Mouse (Mus musculus): ENCODE results near the gene Hexim1. TPM values are rescaled to one million over a fixed set of nuclear protein-coding genes. Genes with fewer than 3 reads are reported as not detected.

The Hexim1 gene
- polyA plus RNA-seq (2016; fragmentation: Nextera tagmentation; extraction: Ambion mirVana): 2.8 and 3.0 TPM in 2 replicates

DNA sequence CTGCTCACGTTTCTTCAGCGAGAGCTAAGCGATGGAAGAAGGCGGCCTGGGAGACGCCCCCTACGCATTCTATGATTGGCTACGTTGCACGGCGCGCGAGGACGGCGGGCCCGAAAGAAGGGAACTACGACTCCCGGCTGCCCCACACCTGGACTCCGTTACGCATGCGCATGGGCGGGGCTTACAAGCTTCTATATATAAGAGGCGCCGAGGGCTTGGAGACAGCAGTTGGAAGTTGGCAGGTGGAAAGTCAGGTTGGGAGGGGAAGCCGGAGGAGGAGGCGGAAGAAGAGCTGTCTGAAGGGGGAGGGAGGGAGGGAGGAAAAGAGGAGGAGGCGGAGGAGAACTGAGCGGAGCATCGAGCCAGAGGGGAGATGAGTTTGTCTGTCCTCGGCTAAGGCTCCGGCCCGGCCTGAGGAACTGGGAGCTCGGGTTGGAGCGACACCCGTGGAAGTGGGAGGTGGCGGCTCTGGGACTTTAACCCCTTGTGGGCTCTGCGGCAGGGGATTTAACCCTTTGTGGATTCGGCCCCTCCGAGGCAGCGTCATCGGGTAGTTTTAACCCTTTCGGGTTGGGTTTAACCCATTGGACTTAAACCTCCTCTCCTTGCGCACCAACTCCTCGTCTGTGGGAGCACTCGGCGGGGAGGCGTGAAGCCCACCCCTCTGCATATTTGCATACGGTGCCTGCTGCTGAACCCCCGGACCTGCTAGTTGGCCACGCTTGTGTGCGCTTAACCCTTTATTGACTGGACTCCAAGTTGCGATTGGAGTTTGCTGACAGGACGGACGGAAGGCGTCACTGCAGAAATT, at the start of gene Hexim1:
Gene Hexim1 (plus strand): TSS at position 224 of the 811 bp plus-strand sequence.
- Histone ChIP-seq H3K9ac (peak within 1 kb of the TSS; percentile 95), H3K27ac (ENCODE audit: poor library complexity, severe bottlenecking) (peak within 1 kb of the TSS; percentile 91), H3K4me3 (peak within 1 kb of the TSS; percentile 65), H3K4me2 (peak within 1 kb of the TSS; percentile 90), H3K9me3 (replicated peaks) (no peaks in the 10 kb centered on the region), H3K4me1 (replicated peaks) (peaks cover 24% of the 10 kb centered on the region), H3K27me3 (replicated peaks) (no peaks in the 10 kb centered on the region), H3K36me3 (no peaks in the 10 kb centered on the region)
- peak; percentile 95 for ATAC-seq (ENCODE audit: insufficient number of reproducible peaks, low FRiP score)
- WGBS: under 1% methylated on average over 53 of the region's 53 CpGs

DNA sequence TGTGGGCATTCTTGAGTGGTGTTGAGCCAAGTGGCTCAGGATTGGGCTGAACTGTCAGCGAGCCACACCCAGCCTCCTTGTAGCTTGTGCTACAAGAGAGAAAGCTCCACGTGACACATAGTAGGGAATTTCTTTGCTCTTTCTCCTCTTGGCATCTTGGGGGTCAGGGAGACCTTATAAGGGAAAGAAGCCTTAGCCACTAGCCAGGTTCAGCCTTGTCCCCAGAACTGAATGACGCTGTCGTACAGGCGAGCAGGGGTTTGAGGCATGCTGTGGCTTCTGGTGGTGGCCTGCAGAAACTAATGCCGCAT, 49.0 kb upstream of the Hexim1 start:
- H3K9ac ChIP-seq: no peak overlapping the region
- H3K4me1 ChIP-seq (replicated peaks): peaks cover 19% of the 10 kb centered on the region
- H3K4me3 ChIP-seq: no peak overlapping the region
- WGBS: 83% methylated on average over 6 of the region's 6 CpGs
- ATAC-seq (ENCODE audit: insufficient number of reproducible peaks, low FRiP score): no peak
- no peaks in the 10 kb centered on the region for H3K27me3 ChIP-seq (replicated peaks)
- no peak overlapping the region for H3K4me2 ChIP-seq
- peaks cover 90% of the 10 kb centered on the region for H3K36me3 ChIP-seq
- peak overlapping the region; percentile 35; the same call in 1 of the 2 replicates for H3K27ac ChIP-seq (ENCODE audit: poor library complexity, severe bottlenecking)
- H3K9me3 ChIP-seq (replicated peaks): no peaks in the 10 kb centered on the region

DNA sequence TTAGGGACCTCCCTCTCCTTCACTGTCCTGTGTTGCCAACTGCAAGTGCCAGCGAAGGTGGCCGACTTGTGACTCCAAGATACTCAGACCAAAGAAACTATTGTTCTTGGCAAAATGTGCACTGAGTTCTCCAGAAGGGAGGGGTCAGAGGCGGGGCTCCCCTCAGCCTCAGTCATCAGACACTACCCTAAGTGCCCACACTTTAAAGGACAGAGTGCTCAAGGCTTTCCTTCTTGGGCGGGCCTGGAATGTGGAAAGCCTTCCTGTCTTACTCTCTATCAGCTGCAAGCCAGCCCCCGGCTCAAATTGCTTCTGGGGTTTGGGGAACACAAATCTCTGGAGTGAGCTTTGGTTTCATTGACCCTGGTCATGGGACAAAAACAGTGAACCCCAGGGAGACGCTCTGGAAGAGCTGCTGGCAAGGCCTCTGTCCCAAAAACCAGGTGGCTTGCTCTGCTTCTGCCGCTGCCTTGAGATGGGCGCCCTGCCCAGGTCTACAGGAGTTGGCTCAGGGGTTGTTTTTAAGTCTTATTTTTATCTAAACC, 48.5 kb upstream of the Hexim1 start:
- 46% methylated on average over 8 of the region's 8 CpGs for WGBS
- peak; percentile 76 for ATAC-seq (ENCODE audit: insufficient number of reproducible peaks, low FRiP score)
- H3K9me3 ChIP-seq (replicated peaks): no peaks in the 10 kb centered on the region
- no peaks in the 10 kb centered on the region for H3K27me3 ChIP-seq (replicated peaks)
- no peak overlapping the region for H3K4me3 ChIP-seq
- peaks cover 19% of the 10 kb centered on the region for H3K4me1 ChIP-seq (replicated peaks)
- peak overlapping the region; percentile 35 for H3K27ac ChIP-seq (ENCODE audit: poor library complexity, severe bottlenecking)
- H3K9ac ChIP-seq: no peak overlapping the region
- H3K36me3 ChIP-seq: peaks cover 90% of the 10 kb centered on the region
- no peak overlapping the region for H3K4me2 ChIP-seq

DNA sequence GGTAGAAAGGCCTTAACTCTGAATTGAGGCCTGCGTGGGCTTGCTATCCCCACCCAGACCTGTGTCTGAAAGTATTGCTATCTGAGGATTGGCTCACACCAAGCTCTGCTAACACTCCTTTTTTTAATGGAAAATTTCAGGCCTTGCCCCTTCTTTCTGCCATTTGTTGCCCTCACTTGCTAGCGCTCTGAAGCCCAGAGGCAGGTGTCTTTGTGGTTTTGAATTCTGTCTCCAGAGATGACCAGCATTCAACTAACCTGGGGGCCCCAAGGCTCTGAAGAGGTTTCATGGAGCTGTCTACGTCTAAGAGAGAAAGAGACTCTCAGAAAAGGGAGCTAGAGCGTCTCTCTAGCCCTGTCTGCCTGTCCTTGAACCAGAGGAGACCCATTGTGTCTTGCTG, 47.8 kb upstream of the Hexim1 start:
- no peak overlapping the region for H3K4me3 ChIP-seq
- no peak overlapping the region for H3K9ac ChIP-seq

DNA sequence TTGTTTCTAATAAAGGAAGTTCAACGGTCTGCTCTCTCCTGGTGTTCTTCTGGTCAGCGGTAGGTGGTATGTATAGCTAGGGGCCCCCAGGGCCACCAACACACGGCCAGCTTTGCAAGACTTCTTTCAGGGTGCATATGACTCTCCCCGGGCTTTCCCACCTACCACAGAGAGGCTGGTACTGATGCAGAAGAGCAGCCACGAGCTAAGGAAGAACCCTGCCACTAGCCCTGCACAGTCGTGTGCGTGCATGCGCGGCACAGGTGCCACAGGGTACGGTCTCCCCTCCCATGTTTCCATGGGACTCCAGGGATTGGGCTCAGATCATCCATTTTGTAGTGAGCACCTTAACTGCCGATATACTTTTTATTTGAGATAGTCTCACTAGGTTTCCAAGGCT, 47.1 kb upstream of the Hexim1 start:
- Histone ChIP-seq H3K36me3 (peaks cover 83% of the 10 kb centered on the region), H3K4me3 (no peak overlapping the region)
- 93% methylated on average over 11 of the region's 11 CpGs for WGBS

More for the DNA sequence above, 47.8 kb upstream of the Hexim1 start:
- Histone ChIP-seq H3K27ac (ENCODE audit: poor library complexity, severe bottlenecking) (peak overlapping the region; percentile 35; the same call in 1 of the 2 replicates), H3K4me2 (no peak overlapping the region), H3K9me3 (replicated peaks) (no peaks in the 10 kb centered on the region), H3K4me1 (replicated peaks) (peaks cover 19% of the 10 kb centered on the region), H3K27me3 (replicated peaks) (no peaks in the 10 kb centered on the region), H3K36me3 (peaks cover 89% of the 10 kb centered on the region)
- 84% methylated on average over 4 of the region's 4 CpGs for WGBS
- no peak for ATAC-seq (ENCODE audit: insufficient number of reproducible peaks, low FRiP score)

DNA sequence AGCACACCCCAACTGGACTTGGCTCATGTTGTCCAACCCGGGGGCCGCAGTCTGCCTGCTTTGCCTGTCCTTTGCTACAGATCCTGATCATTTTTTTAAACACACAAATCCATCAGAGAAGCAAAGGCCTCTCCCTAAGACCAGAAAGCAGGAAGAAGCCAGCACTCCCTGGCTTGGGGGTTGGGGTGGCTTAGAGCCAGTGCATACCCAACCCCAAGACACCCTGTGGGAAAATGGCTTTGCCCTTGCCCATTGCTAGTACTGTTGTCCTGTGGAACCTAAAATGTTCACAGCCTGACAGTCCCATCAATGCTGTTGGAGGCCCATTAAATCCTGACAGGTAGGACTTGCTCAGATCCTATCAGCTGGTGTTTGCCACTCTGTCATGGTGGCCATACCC, 46.3 kb upstream of the Hexim1 start:
- Histone ChIP-seq H3K27ac (ENCODE audit: poor library complexity, severe bottlenecking) (no peak overlapping the region), H3K27me3 (replicated peaks) (no peaks in the 10 kb centered on the region), H3K36me3 (peaks cover 74% of the 10 kb centered on the region), H3K9me3 (replicated peaks) (no peaks in the 10 kb centered on the region), H3K4me3 (no peak overlapping the region), H3K4me1 (replicated peaks) (peaks cover 31% of the 10 kb centered on the region), H3K4me2 (no peak overlapping the region), H3K9ac (no peak overlapping the region)
- WGBS: 92% methylated on average over 2 of the region's 2 CpGs
- no peak for ATAC-seq (ENCODE audit: insufficient number of reproducible peaks, low FRiP score)

More for the DNA sequence above, 47.1 kb upstream of the Hexim1 start:
- H3K9ac ChIP-seq: no peak overlapping the region
- no peak overlapping the region for H3K27ac ChIP-seq (ENCODE audit: poor library complexity, severe bottlenecking)
- no peaks in the 10 kb centered on the region for H3K27me3 ChIP-seq (replicated peaks)
- ATAC-seq (ENCODE audit: insufficient number of reproducible peaks, low FRiP score): no peak
- no peaks in the 10 kb centered on the region for H3K9me3 ChIP-seq (replicated peaks)
- H3K4me1 ChIP-seq (replicated peaks): peaks cover 23% of the 10 kb centered on the region
- no peak overlapping the region for H3K4me2 ChIP-seq

DNA sequence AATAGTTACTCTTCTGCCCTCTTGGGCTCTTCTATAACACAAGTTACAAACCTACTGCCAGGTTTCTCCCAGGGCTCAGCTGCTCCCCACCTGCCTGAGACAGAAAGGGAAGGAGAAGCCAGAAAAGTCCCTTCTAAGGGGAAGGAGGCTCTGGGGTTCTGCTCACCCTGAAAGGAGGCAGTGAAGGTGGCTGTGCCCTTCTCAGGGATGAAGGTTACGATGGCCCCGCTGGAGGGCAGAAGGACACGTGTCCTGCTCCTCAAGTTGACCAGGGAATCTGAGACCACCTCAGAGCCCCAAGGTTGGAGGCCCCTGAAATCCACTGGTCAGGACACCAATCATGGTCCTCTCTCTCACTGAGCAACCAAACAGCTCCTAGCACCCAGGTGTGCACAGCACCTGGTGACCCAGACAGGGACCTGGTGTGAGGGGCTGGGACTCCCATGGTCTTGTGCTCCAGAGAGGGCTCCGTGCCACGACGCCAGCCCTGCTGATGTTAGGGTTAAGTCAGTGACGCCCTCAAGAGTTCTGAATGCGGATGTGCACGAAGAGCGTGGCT, 45.6 kb upstream of the Hexim1 start:
- 86% methylated on average over 10 of the region's 10 CpGs for WGBS
- Histone ChIP-seq H3K27ac (ENCODE audit: poor library complexity, severe bottlenecking) (no peak overlapping the region), H3K4me1 (replicated peaks) (peaks cover 38% of the 10 kb centered on the region), H3K27me3 (replicated peaks) (no peaks in the 10 kb centered on the region), H3K36me3 (peaks cover 69% of the 10 kb centered on the region), H3K4me3 (no peak overlapping the region), H3K4me2 (no peak overlapping the region), H3K9me3 (replicated peaks) (no peaks in the 10 kb centered on the region), H3K9ac (no peak overlapping the region)
- no peak for ATAC-seq (ENCODE audit: insufficient number of reproducible peaks, low FRiP score)

DNA sequence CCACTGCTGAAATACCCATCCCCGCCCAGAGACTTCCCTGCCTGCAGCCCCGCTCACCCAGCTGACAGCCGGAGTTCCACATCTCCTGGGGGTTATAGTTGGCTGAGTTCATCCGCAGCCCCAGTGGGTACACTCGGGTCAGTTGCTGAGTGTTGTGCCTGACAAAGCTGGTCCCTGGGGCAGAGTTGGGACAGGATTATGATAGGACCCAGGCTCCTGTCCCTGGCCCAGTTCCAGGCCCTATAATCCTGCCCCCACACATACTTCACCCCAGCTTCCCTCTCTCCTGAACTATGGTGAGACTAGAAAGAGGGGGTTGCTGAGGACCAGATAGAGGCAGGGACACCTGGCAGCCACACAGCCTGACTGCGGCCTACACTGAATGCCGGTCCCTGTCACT, 42.4 kb upstream of the Hexim1 start:
- ATAC-seq (ENCODE audit: insufficient number of reproducible peaks, low FRiP score): no peak
- Histone ChIP-seq H3K4me1 (replicated peaks) (peaks cover 26% of the 10 kb centered on the region), H3K9me3 (replicated peaks) (no peaks in the 10 kb centered on the region), H3K27me3 (replicated peaks) (no peaks in the 10 kb centered on the region; the same call in 1 of the 2 replicates), H3K4me3 (no peak overlapping the region), H3K27ac (ENCODE audit: poor library complexity, severe bottlenecking) (no peak overlapping the region), H3K36me3 (peaks cover 57% of the 10 kb centered on the region), H3K9ac (0 out of 2 replicates have a peak overlapping the region, but pooled peaks have one; percentile 23), H3K4me2 (no peak overlapping the region)
- 78% methylated on average over 7 of the region's 7 CpGs for WGBS

DNA sequence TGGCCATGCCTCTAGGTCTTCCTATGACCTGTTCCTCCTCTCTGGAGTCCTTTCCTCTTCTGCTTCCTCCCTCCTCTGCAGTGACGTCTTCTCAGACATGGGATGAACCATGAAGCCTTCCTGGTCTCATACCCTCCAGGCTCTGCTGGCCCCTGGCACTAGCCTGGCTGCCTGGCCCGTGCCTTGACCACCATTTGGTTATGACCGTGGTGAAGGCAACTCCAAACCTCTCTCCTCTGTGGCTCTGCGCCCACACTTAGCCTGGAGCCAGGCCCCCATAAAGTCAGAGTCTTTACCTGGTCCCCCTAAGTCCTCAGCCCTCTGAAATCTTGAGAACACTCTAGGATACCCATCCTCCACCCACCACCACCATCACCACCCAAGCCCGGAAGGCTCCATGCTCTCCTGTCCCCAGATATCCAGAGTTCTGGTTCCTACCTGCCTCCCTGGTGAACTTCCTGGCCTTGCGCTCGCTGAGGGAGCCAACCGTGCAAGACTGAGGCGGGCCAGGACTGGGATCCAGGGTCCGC, 41.8 kb upstream of the Hexim1 start:
- no peak overlapping the region for H3K27ac ChIP-seq (ENCODE audit: poor library complexity, severe bottlenecking)
- no peak overlapping the region for H3K4me3 ChIP-seq
- 53% methylated on average over 10 of the region's 10 CpGs for WGBS
- H3K9me3 ChIP-seq (replicated peaks): no peaks in the 10 kb centered on the region
- H3K27me3 ChIP-seq (replicated peaks): peaks cover 1% of the 10 kb centered on the region; the same call in 1 of the 2 replicates
- H3K9ac ChIP-seq: peak overlapping the region; percentile 23
- peaks cover 26% of the 10 kb centered on the region for H3K4me1 ChIP-seq (replicated peaks)
- H3K36me3 ChIP-seq: peaks cover 57% of the 10 kb centered on the region
- ATAC-seq (ENCODE audit: insufficient number of reproducible peaks, low FRiP score): no peak; the same call in 1 of the 2 replicates
- H3K4me2 ChIP-seq: 0 out of 2 replicates have a peak overlapping the region, but pooled peaks have one; percentile 15

DNA sequence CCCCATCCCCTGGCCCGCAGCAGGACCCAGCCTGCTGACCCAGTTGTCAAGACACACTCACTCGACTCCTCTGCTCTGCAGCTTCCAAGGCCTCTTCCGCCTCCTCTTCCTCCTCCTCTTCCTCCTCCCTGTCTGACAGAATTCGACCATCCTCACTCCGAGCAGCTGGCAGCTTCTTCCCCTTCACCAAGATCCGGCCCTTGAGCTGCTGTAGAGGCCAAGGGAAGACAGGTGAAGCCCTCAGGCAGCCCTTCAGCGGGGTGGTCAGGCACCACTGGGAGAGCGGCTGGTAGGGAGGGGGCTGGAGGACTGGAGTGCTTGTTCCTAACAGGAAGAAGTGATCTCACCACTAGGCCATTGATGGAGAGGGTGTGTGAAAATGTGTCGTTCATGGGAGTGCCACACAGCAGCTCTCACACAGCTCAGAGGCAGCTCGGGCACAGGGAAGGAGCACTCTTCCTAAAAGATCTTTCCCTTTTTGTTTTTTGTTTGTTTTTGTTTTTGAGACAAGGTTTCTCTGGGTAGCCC, 41.2 kb upstream of the Hexim1 start:
- Histone ChIP-seq H3K36me3 (peaks cover 50% of the 10 kb centered on the region), H3K27ac (ENCODE audit: poor library complexity, severe bottlenecking) (no peak overlapping the region), H3K27me3 (replicated peaks) (peaks cover 8% of the 10 kb centered on the region), H3K4me2 (peak overlapping the region; percentile 15; the same call in 1 of the 2 replicates), H3K9ac (peak overlapping the region; percentile 23), H3K4me3 (no peak overlapping the region), H3K9me3 (replicated peaks) (no peaks in the 10 kb centered on the region), H3K4me1 (replicated peaks) (peaks cover 26% of the 10 kb centered on the region)
- no peak; the same call in 1 of the 2 replicates for ATAC-seq (ENCODE audit: insufficient number of reproducible peaks, low FRiP score)
- WGBS: 15% methylated on average over 10 of the region's 10 CpGs

DNA sequence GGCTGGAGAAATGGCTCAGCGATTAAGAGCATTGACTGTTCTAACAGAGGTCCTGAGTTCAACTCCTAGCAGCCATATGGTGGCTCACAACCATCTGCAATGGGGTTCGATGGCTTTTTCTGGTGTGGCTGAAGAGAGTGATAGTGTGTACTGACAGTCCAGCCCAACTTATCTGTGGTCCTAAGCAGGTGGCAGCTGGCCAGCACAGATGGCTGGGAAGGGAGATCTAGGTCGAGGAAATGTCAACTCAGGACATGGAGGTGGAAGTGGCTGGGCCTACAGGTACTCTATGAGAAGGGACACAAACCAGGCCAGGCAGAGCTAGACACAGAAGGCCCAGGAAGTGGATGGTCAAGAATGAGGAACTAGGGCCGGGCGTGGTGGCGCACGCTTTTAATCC, 40.0 kb upstream of the Hexim1 start:
- no peak overlapping the region for H3K9ac ChIP-seq
- peaks cover 14% of the 10 kb centered on the region for H3K27me3 ChIP-seq (replicated peaks)
- peaks cover 35% of the 10 kb centered on the region for H3K4me1 ChIP-seq (replicated peaks)
- H3K36me3 ChIP-seq: peaks cover 39% of the 10 kb centered on the region
- no peak overlapping the region for H3K4me2 ChIP-seq
- no peaks in the 10 kb centered on the region for H3K9me3 ChIP-seq (replicated peaks)
- no peak overlapping the region for H3K4me3 ChIP-seq
- no peak overlapping the region for H3K27ac ChIP-seq (ENCODE audit: poor library complexity, severe bottlenecking)
- 78% methylated on average over 7 of the region's 7 CpGs for WGBS
- ATAC-seq (ENCODE audit: insufficient number of reproducible peaks, low FRiP score): no peak

Measured in heart, embryonic 12.5 days (tissue).